Mouse (Mus musculus): ENCODE measurements around the gene Abcb1b.

DNA sequence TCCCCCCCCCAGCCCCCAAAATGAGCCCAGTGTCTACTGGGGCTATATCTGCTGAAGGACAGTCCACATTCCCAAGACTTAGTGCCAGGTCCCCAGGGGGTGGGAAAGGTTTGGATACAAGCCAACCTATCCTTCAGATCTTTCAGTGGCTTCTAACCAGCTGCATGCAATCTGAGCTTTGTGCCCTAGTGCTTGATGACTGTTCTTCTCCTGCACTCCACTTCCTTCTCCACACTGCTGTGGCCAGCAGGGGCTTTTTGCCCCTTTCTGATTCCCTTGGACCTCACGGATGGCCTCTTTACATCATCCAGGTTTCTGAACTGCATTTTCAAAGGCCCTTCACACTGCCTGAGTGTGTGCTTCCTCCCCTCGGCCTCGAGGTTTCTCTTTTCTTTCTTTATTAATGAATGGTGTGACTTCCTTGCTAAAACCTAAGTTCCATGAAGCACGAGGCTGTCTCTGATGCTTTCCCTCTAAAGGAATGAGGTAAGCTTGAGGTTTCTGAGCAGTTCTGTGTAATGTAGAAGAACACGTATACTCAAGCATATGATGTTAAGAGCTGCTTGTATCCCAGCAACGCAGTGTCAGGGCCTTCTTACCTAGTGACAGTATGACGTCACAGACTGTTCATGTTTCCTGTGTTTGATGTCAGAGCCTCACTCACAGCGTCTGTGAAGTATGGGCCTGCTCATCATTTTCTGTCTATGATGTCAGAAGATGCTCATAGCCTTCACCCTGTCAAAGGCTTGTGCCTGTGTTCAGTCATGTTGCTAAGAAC lies 40.9 kb downstream of the Abcb1b start:
- no peak for TF ChIP-seq POLR2A (IDR thresholded peaks at IDR 0.05; ENCODE audit: extremely low read depth, insufficient read depth, low read length)
- TF ChIP-seq CTCF (IDR thresholded peaks at IDR 0.05; ENCODE audit: extremely low read depth, insufficient read depth, low read length) = no peak
